Mouse (Mus musculus): ENCODE data around the gene Gm28308. TPM values are rescaled to one million over a fixed set of nuclear protein-coding genes. Genes with fewer than 3 reads are reported as not detected.

The Gm28308 gene
- polyA plus RNA-seq, 1 experiment: not detected

DNA sequence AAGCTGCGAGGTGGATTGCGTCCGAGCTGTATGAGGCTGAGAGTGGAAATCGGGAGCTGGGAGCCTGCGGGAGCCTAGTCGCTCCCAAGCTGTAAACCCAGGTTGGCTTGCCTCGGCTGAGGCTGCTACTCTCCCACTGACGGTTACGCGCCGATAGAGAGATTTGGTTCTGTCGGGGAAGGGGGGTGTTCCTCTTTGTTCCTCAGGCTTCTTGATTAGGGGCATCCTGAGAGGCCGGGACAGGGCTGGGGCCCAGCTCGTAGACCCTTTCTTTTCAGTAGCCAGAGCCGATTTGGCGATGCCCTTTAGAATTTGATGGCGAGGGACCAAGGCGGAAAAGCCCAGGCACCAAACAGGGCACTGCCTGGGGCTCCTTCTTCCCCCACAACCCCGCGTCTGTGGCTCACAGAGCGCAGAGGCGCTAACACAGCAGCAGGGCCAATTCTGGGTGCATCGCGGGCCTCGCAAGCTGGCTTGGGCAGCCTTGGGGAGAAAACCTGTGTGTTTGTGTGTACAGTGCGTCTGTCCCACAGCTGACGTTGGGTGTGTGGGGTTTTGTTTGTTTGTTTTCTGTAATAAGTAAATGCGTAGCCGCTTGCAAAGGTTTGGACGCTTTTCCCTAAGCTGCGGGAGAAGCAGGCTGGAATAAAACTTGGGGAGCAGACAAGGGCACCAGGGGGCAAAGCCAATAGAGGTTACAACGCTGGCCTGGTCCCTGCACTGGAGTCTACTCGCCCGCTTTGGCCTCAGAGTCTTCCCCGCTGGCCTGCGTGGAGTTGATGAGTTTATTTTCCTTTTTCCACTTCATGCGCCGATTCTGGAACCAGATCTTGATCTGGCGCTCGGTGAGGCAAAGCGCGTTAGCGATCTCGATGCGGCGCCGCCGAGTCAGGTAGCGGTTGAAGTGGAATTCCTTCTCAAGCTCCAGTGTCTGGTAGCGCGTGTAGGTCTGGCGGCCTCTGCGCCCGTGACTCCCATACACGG, 7.2 kb downstream of the Gm28308 start:
- Histone ChIP-seq H3K4me3 (replicated peaks; ENCODE audit: insufficient read depth, low read depth, low read length) (no peak overlapping the region), H3K4me1 (ENCODE audit: control insufficient read depth, insufficient read depth, low read length) (no peaks in the 10 kb centered on the region), H3K27ac (ENCODE audit: insufficient read depth, low read length) (no peak overlapping the region), H3K27me3 (ENCODE audit: control insufficient read depth, insufficient read depth, low read length) (peaks cover 17% of the 10 kb centered on the region)
- 3% methylated on average over 55 of the region's 55 CpGs for WGBS
- no peak for DNase-seq
- no peak for TF ChIP-seq CTCF (IDR thresholded peaks at IDR 0.05; ENCODE audit: borderline replicate concordance, insufficient read depth, low read depth, low read length)
- TF ChIP-seq POLR2A (IDR thresholded peaks at IDR 0.05; ENCODE audit: borderline replicate concordance, insufficient read depth, low read length): no peak

DNA sequence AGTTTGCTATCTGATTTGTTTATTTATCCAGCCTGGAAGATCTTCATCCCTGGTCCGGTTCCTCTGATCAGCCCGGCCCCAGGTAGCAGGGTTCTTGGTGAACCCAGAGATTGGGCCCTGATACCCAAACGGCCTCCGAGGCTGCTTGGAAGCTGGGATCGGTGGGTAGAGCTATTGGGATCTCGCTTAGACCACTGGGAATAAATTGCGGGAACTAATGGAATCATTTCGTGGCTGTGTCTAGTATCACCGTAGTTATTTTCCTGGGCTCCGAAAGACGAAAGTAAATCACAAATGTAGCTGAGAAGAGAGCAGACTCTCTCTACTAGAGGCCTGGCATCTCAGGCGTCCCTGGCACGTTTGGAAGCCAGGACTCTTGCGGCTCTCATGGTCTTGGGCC, 7.9 kb downstream of the Gm28308 start:
- peaks cover 17% of the 10 kb centered on the region for H3K27me3 ChIP-seq (ENCODE audit: control insufficient read depth, insufficient read depth, low read length)
- DNase-seq: no peak
- H3K27ac ChIP-seq (ENCODE audit: insufficient read depth, low read length): no peak overlapping the region
- TF ChIP-seq POLR2A (IDR thresholded peaks at IDR 0.05; ENCODE audit: borderline replicate concordance, insufficient read depth, low read length): no peak
- no peak for TF ChIP-seq CTCF (IDR thresholded peaks at IDR 0.05; ENCODE audit: borderline replicate concordance, insufficient read depth, low read depth, low read length)
- no peak overlapping the region for H3K4me3 ChIP-seq (replicated peaks; ENCODE audit: insufficient read depth, low read depth, low read length)
- 5% methylated on average over 14 of the region's 14 CpGs for WGBS
- no peaks in the 10 kb centered on the region for H3K4me1 ChIP-seq (ENCODE audit: control insufficient read depth, insufficient read depth, low read length)

DNA sequence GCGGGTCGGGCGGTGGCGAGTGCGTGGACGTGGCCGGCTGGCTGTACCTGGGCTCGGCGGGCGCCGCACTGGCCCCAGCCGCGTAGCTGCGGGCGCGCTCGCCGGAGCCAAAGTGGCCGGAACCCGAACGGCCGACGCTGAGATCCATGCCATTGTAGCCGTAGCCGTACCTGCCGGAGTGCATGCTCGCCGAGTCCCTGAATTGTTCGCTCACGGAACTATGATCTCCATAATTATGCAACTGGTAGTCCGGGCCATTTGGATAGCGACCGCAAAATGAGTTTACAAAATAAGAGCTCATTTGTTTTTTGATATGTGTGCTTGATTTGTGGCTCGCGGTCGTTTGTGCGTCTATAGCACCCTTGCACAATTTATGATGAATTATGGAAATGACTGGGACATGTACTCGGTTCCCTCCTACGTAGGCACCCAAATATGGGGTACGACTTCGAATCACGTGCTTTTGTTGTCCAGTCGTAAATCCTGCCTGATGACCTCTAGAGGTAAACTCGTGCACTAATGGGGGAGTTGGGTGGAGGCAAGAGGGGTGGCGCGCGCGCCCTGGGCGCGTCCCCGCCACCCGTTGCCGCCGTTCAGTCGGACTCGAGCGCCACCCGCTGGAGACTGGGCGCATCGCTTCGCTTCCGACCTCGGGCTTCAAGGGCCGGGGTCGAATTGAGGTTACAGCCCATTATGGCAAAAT, 8.9 kb downstream of the Gm28308 start, which contains the start of gene Hoxa5:
Gene Hoxa5 (minus strand): TSS at position 538 of the 703 bp plus-strand sequence.
- Histone ChIP-seq H3K4me1 (ENCODE audit: control insufficient read depth, insufficient read depth, low read length) (no peaks in the 10 kb centered on the region), H3K27me3 (ENCODE audit: control insufficient read depth, insufficient read depth, low read length) (peaks cover 17% of the 10 kb centered on the region), H3K4me3 (replicated peaks; ENCODE audit: insufficient read depth, low read depth, low read length) (no peak within 1 kb of the TSS), H3K27ac (ENCODE audit: insufficient read depth, low read length) (no peak within 1 kb of the TSS)
- TF ChIP-seq CTCF (IDR thresholded peaks at IDR 0.05; ENCODE audit: borderline replicate concordance, insufficient read depth, low read depth, low read length) (no peak), POLR2A (IDR thresholded peaks at IDR 0.05; ENCODE audit: borderline replicate concordance, insufficient read depth, low read length) (no peak)
- no peak for DNase-seq
- 2% methylated on average over 65 of the region's 65 CpGs for WGBS

DNA sequence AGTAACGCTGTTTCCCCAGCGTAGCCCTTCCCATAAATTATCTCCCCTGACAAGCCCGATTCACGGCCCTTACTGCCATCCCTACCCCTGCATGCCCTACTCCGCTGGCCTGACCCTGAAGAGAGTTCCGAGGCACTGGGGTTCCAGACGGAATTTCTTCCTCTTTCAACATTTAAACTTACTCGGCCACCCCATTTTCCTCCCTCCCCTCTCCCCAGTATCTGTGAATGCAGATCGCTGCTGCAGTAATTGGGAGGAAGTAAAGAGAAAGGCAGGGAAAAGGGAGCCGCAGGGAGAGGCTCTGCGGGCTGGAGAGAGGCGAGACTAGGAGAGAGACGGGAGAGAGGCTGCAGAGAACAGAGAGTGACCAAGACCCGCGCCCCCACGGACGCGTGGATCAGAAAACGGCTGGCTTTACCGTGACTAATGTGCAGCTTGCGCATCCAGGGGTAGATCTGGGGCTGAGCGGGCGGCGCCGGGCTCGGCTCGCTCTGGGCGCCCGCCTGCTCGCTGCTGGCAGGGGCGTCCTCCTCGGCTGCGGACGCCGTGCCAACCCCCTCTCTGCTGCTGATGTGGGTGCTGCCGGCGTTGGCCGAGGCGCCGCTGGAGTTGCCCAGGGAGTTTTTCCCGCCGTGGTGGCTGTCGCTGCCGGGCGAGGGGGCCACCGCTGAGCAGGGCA, 9.6 kb downstream of the Gm28308 start:
- no peak for DNase-seq
- WGBS: 1% methylated on average over 46 of the region's 46 CpGs
- H3K4me3 ChIP-seq (replicated peaks; ENCODE audit: insufficient read depth, low read depth, low read length): no peak overlapping the region
- no peak overlapping the region for H3K27ac ChIP-seq (ENCODE audit: insufficient read depth, low read length)
- no peaks in the 10 kb centered on the region for H3K4me1 ChIP-seq (ENCODE audit: control insufficient read depth, insufficient read depth, low read length)
- H3K27me3 ChIP-seq (ENCODE audit: control insufficient read depth, insufficient read depth, low read length): peaks cover 17% of the 10 kb centered on the region
- TF ChIP-seq POLR2A (IDR thresholded peaks at IDR 0.05; ENCODE audit: borderline replicate concordance, insufficient read depth, low read length): no peak
- TF ChIP-seq CTCF (IDR thresholded peaks at IDR 0.05; ENCODE audit: borderline replicate concordance, insufficient read depth, low read depth, low read length): no peak

DNA sequence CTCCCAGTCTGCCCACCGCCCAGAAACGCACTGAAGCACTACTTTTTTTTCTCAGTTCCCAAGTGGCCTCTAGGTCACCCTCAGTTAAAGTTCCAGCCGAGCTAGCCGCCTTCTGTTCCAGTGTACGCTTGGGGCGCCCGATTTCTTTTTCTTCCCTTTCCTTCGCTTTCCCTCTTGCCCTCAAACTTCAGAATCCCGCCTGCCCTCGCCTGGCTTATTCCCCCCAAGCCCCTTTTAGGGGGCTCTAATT, 10.1 kb downstream of the Gm28308 start:
- Histone ChIP-seq H3K4me3 (replicated peaks; ENCODE audit: insufficient read depth, low read depth, low read length) (no peak overlapping the region), H3K4me1 (ENCODE audit: control insufficient read depth, insufficient read depth, low read length) (no peaks in the 10 kb centered on the region), H3K27me3 (ENCODE audit: control insufficient read depth, insufficient read depth, low read length) (peaks cover 17% of the 10 kb centered on the region), H3K27ac (ENCODE audit: insufficient read depth, low read length) (no peak overlapping the region)
- 2% methylated on average over 10 of the region's 10 CpGs for WGBS
- DNase-seq: no peak
- no peak for TF ChIP-seq POLR2A (IDR thresholded peaks at IDR 0.05; ENCODE audit: borderline replicate concordance, insufficient read depth, low read length)
- TF ChIP-seq CTCF (IDR thresholded peaks at IDR 0.05; ENCODE audit: borderline replicate concordance, insufficient read depth, low read depth, low read length): no peak

DNA sequence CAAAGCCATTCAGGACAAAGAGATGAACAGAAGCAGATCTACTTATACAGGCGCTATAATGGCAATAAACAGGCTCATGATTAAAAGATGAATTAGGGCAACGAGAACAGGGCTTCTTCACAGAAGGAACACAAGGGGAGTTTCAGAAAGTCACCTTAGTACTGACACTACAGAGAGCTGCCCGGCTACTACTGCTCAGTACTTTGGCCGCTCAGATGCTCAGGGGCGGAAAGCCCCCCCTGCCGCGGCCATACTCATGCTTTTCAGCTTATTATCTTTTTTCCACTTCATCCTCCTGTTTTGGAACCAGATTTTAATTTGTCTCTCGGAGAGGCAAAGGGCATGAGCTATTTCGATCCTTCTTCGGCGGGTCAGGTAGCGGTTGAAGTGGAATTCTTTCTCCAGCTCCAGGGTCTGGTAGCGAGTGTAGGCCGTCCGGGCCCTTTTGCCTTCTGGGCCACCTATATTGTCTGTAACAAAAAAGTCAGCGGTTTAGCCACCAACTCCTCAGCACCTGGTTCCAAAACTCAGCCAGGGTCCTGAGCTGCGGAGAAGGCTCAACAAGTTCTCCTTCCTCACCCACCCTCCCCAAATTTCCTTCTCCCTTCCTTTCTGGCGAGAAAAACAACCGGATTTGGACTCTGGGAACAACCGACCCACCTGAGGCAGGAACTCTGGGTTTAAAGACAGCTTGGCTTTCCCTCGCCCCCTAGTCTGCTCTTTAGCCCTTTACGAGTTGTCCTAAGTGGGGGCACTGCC, 10.6 kb downstream of the Gm28308 start:
- TF ChIP-seq CTCF (IDR thresholded peaks at IDR 0.05; ENCODE audit: borderline replicate concordance, insufficient read depth, low read depth, low read length): no peak
- no peak for TF ChIP-seq POLR2A (IDR thresholded peaks at IDR 0.05; ENCODE audit: borderline replicate concordance, insufficient read depth, low read length)
- 7% methylated on average over 22 of the region's 22 CpGs for WGBS
- no peak for DNase-seq
- Histone ChIP-seq H3K27me3 (ENCODE audit: control insufficient read depth, insufficient read depth, low read length) (peaks cover 17% of the 10 kb centered on the region), H3K4me1 (ENCODE audit: control insufficient read depth, insufficient read depth, low read length) (no peaks in the 10 kb centered on the region), H3K4me3 (replicated peaks; ENCODE audit: insufficient read depth, low read depth, low read length) (no peak overlapping the region), H3K27ac (ENCODE audit: insufficient read depth, low read length) (no peak overlapping the region)

DNA sequence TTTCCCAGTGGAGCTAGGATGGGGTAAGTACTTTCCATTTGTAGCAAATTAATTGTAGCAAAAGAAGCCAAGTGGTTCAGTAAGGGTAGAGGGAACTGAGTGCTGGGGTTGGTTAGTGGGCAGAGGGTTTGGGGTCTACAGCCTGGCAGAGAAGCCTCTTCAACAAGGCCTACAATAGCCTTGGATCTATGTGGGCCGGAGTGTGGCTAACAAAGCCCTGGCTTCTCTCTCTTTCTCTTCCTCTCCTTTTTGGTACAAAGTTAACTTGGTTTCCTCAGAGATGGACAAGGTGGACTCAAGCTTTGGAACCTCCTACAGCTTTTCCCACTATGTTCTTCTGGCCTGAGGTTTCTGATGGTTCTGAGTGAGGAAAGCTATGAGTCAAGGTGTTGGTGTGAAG, 11.9 kb downstream of the Gm28308 start:
- WGBS: 18% methylated on average over 1 of the region's 1 CpGs
- TF ChIP-seq POLR2A (IDR thresholded peaks at IDR 0.05; ENCODE audit: borderline replicate concordance, insufficient read depth, low read length): no peak

More for the DNA sequence above, 11.9 kb downstream of the Gm28308 start:
- Histone ChIP-seq H3K27ac (ENCODE audit: insufficient read depth, low read length) (no peak overlapping the region), H3K4me3 (replicated peaks; ENCODE audit: insufficient read depth, low read depth, low read length) (no peak overlapping the region), H3K4me1 (ENCODE audit: control insufficient read depth, insufficient read depth, low read length) (no peaks in the 10 kb centered on the region), H3K27me3 (ENCODE audit: control insufficient read depth, insufficient read depth, low read length) (peaks cover 17% of the 10 kb centered on the region)
- DNase-seq: no peak

Data from cerebellum, adult 2 months (tissue).